Mouse (Mus musculus): ENCODE measurements around the gene Cyp4a12b.

DNA sequence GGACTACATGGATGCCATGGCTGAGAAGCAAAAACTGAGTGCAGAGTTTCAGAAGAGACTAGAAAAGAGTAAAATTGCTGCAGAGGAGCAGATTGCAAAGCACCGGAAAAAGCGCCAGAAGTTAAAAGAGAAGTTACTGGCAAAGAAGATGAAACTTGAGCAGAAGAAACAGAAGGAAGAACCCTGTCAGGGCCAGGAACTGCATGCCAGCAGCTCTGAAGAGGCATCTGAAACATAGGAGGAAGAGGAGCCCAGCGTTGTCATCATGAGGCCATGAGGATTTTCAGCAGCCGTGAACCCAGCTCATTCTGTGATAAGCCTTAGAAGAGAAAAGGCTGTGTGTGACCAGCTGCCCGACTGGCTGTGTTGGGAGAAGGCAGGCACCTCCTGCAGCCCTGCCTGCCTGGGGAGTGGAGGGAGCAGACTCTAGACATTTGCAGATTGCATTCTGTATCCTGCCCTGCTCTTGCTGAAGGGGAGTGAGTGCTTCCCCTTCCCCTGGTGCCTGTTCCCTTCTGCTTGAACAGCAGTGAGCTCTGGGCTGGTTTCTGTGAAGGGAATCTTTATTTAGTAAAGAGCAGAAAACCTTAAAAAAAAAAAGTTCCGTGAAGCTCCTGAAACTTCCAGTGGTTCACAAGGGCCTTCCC lies 69.7 kb downstream of the Cyp4a12b start:
- TF ChIP-seq POLR2A (IDR thresholded peaks at IDR 0.05; ENCODE audit: low read depth, low read length): no peak
- TF ChIP-seq CTCF (IDR thresholded peaks at IDR 0.05; ENCODE audit: borderline replicate concordance, insufficient read depth, low read length): no peak

All from embryonic fibroblast, embryonic 13.5 days (primary cell).